Mouse (Mus musculus) kidney, postnatal 0 days (tissue): ENCODE measurements around the gene Ttc37. TPM values are rescaled to one million over a fixed set of nuclear protein-coding genes. Genes with fewer than 3 reads are reported as not detected.

Experiments
- ATAC-seq: fragments of 200-750 bp; cut with Nextera tagmentation; replicated peaks from 2 replicates; pipeline ENCODE4 v1.8.0; 2017; ENCODE audit warnings: low read depth, moderate number of reproducible peaks, moderate TSS enrichment, moderate library complexity; ENCODE audit not compliant: low FRiP score
- DNase-seq: peaks from one replicate; pipeline ENCODE4 v3.0.0-alpha.2; 2016; ENCODE audit warnings: low spot score
- H3K27ac ChIP-seq: fragments of 300-500 bp; sonication (generic); 2 replicates; pipeline ENCODE4 v1.5.1; 2014; ENCODE audit warnings: mild to moderate bottlenecking
- H3K27me3 ChIP-seq: fragments of 300-500 bp; sonication (generic); 2 replicates; pipeline ENCODE4 v1.6.1; 2014; ENCODE audit warnings: low read length, mixed read lengths; ENCODE audit not compliant: insufficient read depth
- H3K36me3 ChIP-seq: fragments of 300-500 bp; sonication (generic); 2 replicates; pipeline ENCODE4 v1.6.1; 2014; ENCODE audit warnings: low read length, mixed read lengths; ENCODE audit not compliant: insufficient read depth
- H3K4me1 ChIP-seq: fragments of 300-500 bp; sonication (generic); replicated peaks from 2 replicates; pipeline ENCODE4 v1.6.1; 2014; ENCODE audit warnings: antibody characterized with exemption, low read length, mixed read lengths; ENCODE audit not compliant: insufficient read depth
- H3K4me2 ChIP-seq: fragments of 300-500 bp; sonication (generic); 2 replicates; pipeline ENCODE4 v1.6.1; 2014; ENCODE audit warnings: mild to moderate bottlenecking, low read length, moderate library complexity, mixed read lengths
- H3K4me3 ChIP-seq: fragments of 300-500 bp; sonication (generic); replicated peaks from 2 replicates; pipeline ENCODE4 v1.5.1; 2014; ENCODE audit warnings: low read depth, low read length
- H3K9ac ChIP-seq: fragments of 300-500 bp; sonication (generic); 2 replicates; pipeline ENCODE4 v1.6.1; 2014; ENCODE audit warnings: low read depth, low read length
- H3K9me3 ChIP-seq: fragments of 300-500 bp; sonication (generic); replicated peaks from 2 replicates; pipeline ENCODE4 v1.6.1; 2016; ENCODE audit warnings: low read length, inconsistent platforms, mixed read lengths
- CTCF ChIP-seq: IDR thresholded peaks from 2 replicates; pipeline ENCODE4 v1.5.1; 2016; ENCODE audit warnings: antibody characterized with exemption, low read depth, mild to moderate bottlenecking, moderate library complexity
- WGBS: fragments of 180-500 bp; shearing (Covaris S2); extraction: QIAGEN DNeasy Blood & Tissue Kit; methylation state at CpG from one replicate; pipeline ENCODE4 v1.1.7; 2014; 5-methylcytosine and 5-hydroxymethylcytosine counted together
- polyA plus RNA-seq: library from polyadenylated mRNA; unstranded; fragments of >200 nt; fragmentation: Nextera tagmentation; extraction: Ambion mirVana; gene quantifications from 2 replicates; pipeline ENCODE4 v1.2.1, GENCODE M21; 2015

Ttc37 gene
- polyA plus RNA-seq, 1 experiment from 2014 or later, result 9.2 TPM

GRCm38 (mm10) chr13:76101989-76102388 is 3.5 kb downstream of the Ttc37 start:
- no peak overlapping the region for H3K4me3 ChIP-seq
- H3K4me1 ChIP-seq, result no peaks in the 10 kb centered on the region
- H3K9me3 ChIP-seq, result no peaks in the 10 kb centered on the region
- 72% methylated on average over 2 of the region's 2 CpGs for WGBS
- H3K36me3 ChIP-seq, result peaks cover 3% of the 10 kb centered on the region; the same call in 1 of the 2 replicates
- DNase-seq (no peak), ATAC-seq (no peak)
- H3K9ac ChIP-seq, result no peak overlapping the region
- no peak overlapping the region for H3K4me2 ChIP-seq
- no peak overlapping the region for H3K27ac ChIP-seq
- TF ChIP-seq CTCF, result no peak
- no peaks in the 10 kb centered on the region for H3K27me3 ChIP-seq

- ATAC-seq (no peak), DNase-seq (no peak)
- no peak for TF ChIP-seq CTCF
- no peaks in the 10 kb centered on the region for H3K27me3 ChIP-seq
- H3K4me1 ChIP-seq, result no peaks in the 10 kb centered on the region
- H3K9me3 ChIP-seq, result no peaks in the 10 kb centered on the region
- H3K27ac ChIP-seq, result no peak overlapping the region
- no peak overlapping the region for H3K9ac ChIP-seq
- H3K4me2 ChIP-seq, result no peak overlapping the region
- no peak overlapping the region for H3K4me3 ChIP-seq
- WGBS, result 76% methylated on average over 18 of the region's 18 CpGs
- peaks cover 30% of the 10 kb centered on the region for H3K36me3 ChIP-seq
These were observed 10.7 kb downstream of the Ttc37 start for GRCm38 (mm10) chr13:76109069-76109824.

GRCm38 (mm10) chr13:76128799-76129198 is 30.3 kb downstream of the Ttc37 start:
- H3K36me3 ChIP-seq, result peaks cover 33% of the 10 kb centered on the region
- no peak overlapping the region for H3K9ac ChIP-seq
- H3K27me3 ChIP-seq, result no peaks in the 10 kb centered on the region
- H3K27ac ChIP-seq, result no peak overlapping the region
- 86% methylated on average over 4 of the region's 4 CpGs for WGBS
- no peak for ATAC-seq
- DNase-seq, result no peak
- no peak overlapping the region for H3K4me3 ChIP-seq
- TF ChIP-seq CTCF, result no peak
- no peaks in the 10 kb centered on the region for H3K4me1 ChIP-seq
- H3K9me3 ChIP-seq, result no peaks in the 10 kb centered on the region
- H3K4me2 ChIP-seq, result no peak overlapping the region

GRCm38 (mm10) chr13:76132415-76132814 is 33.9 kb downstream of the Ttc37 start:
- Histone ChIP-seq H3K4me2 (no peak overlapping the region), H3K9ac (no peak overlapping the region), H3K27me3 (no peaks in the 10 kb centered on the region), H3K27ac (no peak overlapping the region), H3K36me3 (peaks cover 33% of the 10 kb centered on the region), H3K4me3 (no peak overlapping the region), H3K4me1 (no peaks in the 10 kb centered on the region), H3K9me3 (no peaks in the 10 kb centered on the region)
- 80% methylated on average over 4 of the region's 4 CpGs for WGBS
- DNase-seq, result no peak
- no peak for ATAC-seq
- TF ChIP-seq CTCF, result no peak

- TF ChIP-seq CTCF, result no peak
- no peak overlapping the region for H3K4me3 ChIP-seq
- ATAC-seq (no peak), DNase-seq (no peak)
- H3K4me1 ChIP-seq, result no peaks in the 10 kb centered on the region
- H3K9ac ChIP-seq, result no peak overlapping the region
- 75% methylated on average over 3 of the region's 3 CpGs for WGBS
- no peak overlapping the region for H3K27ac ChIP-seq
- H3K9me3 ChIP-seq, result no peaks in the 10 kb centered on the region
- no peaks in the 10 kb centered on the region for H3K27me3 ChIP-seq
- H3K4me2 ChIP-seq, result no peak overlapping the region
- H3K36me3 ChIP-seq, result peaks cover 34% of the 10 kb centered on the region
These were observed 40.3 kb downstream of the Ttc37 start for GRCm38 (mm10) chr13:76138862-76139261.

GRCm38 (mm10) chr13:76141117-76141808 is 42.7 kb downstream of the Ttc37 start:
- no peak overlapping the region for H3K4me3 ChIP-seq
- H3K4me1 ChIP-seq, result no peaks in the 10 kb centered on the region
- H3K9ac ChIP-seq, result no peak overlapping the region
- H3K27me3 ChIP-seq, result no peaks in the 10 kb centered on the region
- peaks cover 33% of the 10 kb centered on the region for H3K36me3 ChIP-seq
- no peak for TF ChIP-seq CTCF
- DNase-seq (no peak), ATAC-seq (no peak)
- H3K27ac ChIP-seq, result no peak overlapping the region
- 70% methylated on average over 12 of the region's 12 CpGs for WGBS
- no peaks in the 10 kb centered on the region for H3K9me3 ChIP-seq
- no peak overlapping the region for H3K4me2 ChIP-seq
